Mouse (Mus musculus): ENCODE measurements at regions not wholly inside any gene's neighbourhood (a gene's known extent, or its start where the extent isn't known, plus 50 kb on each side); places are given as distances from the start of the nearest gene placed in this dataset.

DNA sequence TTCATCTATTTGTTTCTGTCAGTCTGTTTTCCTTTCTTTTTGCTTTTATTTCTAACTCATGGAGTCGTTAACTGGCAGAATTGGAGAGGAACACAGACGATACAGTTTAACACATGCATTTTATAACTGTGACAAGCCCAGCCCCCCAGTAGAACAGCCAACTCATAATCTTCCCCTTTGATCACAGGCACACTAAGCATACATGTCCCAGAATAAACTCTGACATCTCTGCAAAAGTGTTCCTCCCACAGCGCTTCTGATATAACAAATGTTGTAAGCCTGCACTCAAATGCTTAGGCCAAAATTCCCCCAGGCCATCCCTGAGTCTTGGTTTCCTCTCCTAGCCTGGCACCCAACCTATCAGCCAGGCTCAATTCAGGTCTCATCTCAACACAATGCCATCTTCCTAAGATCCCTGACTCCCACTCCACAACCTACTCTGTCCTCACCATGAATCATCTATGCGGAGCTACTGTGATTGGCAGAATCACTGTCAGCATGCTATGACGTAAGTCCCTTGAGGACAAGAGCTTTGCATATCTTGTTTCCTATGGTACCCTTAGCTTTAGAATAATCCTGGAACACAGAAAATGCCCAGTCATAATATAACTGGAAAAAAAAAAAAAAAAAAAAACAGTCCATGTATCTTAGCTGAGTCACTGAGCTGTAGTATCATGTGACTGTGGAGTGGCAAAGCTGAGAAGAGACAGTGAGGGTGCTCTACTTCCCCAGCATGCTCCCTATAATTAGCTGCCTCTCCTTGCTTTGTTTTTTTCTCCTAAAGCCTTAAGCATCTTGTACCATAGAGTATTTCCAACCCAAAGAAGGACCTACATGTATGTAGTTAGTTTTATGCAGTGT lies 146.7 kb downstream of the Plk2 start:
- no peak for DNase-seq

DNA sequence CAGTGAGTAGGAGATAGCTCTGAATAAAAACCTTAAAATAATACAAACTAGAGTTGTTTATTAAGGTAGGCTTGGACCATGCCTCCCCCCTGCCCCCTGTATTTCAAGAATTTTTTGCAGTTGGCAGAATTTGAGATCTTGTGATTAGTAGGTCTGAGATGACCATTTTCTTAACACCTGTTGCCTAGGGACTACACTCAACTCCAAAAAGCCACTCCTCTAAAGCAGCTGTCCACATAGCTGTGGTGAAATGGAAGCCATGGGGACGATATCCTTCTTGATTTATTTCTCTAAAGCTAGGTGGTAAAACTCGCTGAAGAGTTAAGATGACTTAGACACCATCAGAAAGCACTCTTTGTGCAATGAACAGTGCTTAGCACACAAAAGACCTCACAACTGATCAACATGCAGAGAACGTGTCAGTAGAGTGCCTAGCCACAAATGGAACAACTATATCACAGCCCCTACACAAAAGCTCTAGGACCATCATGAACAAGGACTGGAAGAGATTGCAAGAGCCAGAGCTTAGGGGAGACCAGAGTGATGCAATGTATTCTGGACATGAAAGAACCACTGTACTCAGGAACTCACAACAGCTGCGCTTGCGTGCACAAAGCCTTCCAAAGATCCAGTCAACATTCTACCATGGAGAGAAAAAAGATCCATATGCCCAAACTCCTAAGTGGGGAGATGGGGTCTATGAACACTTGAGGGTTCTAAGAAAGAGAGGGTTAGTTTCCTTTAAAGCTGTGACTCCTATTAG lies 147.6 kb downstream of the Plk2 start:
- DNase-seq, result no peak

DNA sequence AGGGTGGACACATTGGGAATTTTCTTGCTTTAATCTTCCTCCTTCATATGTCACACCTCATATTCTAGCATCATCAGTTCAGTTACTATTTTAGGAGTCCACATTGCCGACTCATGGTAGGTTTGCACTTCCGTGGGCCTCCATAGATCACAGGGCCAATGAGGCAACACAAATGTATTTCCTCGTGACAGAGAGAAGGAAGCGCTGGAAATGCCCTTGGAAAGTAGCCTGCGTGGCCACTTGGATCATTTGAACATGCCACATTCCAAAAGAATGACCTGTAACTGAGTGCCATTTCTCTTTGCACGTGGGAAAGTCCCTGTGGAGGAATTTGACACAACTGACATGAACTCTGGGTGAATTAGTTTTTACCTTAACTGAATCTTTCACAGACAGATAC lies 150.6 kb downstream of the Plk2 start:
- no peak for DNase-seq

DNA sequence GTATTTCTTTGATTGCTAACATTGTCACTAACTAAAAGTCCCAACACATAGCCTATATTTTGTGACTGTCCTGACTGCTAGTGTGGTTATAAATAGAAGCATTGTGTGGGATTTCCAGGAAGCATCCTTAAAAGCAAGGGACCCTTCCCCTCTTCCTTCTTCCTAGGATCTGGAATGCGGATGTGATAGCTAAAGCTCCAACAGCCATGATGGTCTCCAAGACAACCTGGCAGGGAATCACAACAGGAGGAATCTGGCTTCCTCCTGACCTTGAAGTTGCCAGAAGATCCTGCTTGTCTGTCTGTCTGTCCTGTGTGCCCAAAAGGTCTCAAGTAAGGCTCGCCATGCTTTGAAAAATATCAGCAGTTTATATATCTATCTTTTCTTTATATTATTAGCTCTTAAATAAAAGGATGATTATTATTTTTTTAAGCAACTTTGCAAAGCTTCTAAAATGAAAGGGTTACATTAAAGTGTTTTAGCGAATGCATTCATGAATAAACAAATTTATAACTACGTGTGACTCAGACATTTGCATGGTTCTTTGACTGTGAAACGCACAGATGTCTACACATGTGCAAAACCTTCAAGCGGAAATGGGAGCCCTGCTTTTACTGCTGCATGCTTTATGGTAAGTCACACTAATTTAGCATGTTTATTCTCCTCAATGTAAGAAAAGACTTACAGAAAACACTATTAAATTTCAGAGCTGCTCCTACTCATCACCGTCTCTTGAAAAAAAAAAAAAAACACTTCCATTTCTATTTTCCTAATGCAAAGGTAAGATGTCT lies 160.9 kb downstream of the Plk2 start:
- no peak for DNase-seq

DNA sequence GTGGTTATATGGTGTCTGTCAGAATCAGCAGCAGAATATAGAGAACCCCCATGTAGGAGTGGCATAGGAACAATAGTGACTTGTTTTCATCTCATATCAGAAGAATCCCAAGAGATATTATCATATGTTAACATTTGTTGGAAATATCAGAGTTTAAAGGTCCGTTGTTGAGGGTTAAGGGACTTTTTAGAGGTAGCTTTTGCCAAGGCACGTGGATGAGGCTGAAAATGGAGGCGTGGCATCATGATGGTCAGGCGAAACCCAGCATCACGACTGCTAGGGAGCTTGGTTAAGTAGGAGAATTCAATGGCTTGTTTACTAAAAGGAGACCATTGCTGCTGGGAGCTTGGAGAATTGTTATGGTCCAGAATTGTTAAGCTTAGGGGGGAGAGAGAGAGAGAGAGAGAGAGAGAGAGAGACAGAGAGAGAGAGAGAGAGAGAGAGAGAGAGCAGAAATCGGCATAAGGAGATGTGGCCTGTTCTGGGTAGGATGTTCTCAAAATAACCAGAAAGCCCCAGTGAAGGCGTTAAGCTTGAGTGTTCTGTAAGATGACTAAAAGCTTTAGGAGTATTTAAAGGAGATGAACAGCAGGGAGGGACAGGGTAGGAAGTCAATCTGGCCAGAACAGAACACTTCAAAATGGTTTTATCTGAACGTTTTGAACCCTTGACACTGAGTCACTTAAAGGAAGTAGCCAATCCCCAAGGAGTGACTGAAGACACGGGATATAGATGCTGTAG lies 161.7 kb downstream of the Plk2 start:
- DNase-seq, result no peak

DNA sequence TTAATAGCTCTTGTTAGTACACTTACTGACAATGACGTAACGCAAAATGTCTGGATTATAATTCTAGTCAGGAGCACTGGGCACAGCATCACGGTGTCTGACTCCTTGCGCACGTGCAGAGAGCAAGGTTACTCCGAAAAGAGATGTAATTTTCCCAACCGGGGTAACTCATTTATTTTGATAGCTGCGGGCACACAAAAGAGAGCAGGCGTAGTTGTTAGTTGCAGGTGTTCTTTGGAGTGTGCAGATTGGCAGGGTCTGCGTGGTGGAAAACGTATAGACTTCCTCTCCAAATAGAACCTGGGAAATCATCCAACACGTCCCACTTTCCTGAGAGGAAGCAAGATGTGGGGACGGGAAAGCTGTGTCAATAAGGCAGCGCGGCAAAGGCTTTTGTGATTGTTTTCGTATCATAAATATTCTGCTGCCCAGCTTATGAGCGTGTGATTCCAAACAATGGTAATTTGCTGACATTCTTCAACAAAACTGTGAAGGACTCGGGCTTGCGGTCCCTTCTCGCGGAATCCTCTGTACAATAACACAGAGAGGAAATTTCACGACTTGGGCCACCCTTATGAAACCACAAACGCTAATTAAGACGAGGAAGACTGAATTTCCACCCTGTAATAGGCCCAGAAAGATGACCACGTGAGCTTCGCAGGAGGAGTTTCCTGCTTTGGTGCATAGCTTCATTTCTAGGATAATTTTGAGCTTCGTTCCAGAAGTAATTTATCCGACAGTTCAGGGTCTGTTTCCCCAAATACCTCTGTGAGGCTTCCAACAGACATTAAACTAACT lies 163.3 kb downstream of the Plk2 start:
- no peak for DNase-seq

DNA sequence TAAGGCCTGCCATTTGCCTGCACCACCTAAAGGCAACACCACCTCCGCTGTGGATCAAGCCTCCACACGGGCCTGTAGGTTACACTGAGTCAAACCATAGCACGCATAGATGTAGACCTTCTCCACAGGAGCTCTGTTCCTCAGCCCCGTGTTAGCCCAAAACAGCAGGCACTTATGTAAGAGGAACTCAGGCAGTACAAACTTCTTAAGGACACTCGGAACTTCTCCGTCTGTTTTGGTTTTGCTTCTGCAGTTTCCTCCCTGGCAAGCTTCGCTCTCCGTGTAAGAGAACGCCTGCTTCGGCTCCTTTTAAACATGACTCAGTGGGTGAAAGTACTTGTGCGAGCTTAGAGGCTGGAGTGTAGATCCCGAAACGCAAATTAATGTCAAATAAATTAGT lies 165.7 kb downstream of the Plk2 start:
- no peak for DNase-seq

DNA sequence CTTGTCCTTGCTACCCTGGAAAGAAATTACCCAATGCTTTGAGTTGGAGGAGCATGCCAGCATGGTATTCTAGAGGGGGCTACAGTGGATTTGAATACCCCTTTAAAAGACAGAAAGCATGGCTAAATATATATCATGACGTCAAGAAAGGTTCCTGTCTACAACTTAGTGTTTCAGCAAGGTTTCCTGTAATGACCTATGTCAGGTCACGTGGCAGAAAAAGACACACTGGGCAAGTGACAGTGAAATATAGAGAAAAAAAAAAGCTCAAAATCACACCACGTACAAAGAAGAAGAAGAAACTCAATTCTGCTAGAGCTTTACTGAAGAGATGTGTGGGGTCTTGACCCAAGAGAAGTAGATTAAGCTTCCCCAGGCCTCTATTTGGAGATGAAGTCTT lies 167.7 kb downstream of the Plk2 start:
- DNase-seq, result no peak

DNA sequence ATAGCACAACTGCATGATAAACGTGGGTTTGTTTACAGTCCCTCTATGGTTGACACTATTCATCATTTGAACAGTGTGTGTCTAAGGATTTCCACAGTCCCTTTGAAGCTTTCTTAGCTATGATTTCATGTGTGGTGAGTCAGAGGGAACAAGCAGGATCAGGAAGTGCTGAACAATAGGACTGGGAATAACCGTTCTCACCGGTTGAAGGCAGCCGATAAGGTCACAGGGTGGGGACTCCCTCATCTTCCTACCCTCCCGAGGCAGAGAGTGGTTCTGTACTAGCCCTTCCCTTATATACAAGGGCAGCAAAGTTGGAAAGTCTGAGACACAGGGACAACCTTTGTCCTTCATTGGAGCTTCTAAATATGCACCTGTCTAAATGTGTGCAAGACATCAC lies 168.1 kb downstream of the Plk2 start:
- DNase-seq, result no peak

DNA sequence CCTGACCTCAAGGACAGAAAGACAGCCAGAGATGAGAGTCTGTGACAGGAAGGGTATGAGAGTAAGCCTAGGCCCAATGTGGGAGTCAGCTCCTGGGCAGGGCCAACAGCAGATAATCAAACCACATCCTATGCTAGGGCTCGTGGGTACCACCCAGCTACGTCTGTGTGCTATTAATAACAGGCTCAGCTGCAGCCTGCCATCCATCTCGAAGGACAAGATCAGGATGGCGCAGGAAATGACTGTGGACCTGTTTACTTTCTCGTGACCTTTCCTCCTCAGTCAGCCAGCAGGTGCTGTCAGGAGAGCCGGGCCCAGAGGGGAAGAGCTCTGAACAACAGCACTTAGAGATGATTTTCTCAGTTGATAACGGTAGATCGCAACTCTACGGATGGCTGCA lies 169.1 kb downstream of the Plk2 start:
- DNase-seq, result no peak

DNA sequence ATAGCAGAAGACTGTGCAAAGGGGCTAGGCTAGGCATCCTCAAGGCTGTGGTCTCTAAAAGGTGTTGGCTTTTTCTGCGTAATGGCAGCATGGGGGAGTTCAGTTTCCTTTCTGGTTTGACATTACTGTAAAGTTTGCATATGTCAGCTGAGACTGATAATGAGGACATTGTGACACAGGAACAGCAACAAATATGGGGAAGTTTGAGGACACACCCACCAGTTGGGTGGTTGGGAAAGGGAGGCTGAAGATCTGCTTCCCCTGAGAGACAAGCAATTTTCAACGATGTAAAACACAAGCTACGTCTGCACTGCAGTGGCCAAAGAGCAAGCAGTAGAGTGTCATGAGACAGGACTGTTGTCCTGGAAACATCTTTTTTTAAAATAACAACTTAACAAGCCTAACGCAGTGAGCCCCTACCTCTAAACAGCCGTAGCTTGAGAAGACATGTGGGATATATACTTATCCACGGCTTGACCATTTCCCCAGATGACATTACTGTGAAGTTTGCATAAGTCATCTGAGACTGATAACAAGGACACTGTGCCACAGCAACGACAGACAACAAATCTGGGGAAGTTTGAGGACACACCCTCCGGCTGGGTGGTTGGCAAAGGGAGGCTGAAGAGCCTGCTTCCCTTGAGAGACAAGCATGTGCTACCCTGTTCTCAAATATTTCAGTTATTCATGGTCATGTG lies 173.8 kb downstream of the Plk2 start:
- DNase-seq, result no peak

DNA sequence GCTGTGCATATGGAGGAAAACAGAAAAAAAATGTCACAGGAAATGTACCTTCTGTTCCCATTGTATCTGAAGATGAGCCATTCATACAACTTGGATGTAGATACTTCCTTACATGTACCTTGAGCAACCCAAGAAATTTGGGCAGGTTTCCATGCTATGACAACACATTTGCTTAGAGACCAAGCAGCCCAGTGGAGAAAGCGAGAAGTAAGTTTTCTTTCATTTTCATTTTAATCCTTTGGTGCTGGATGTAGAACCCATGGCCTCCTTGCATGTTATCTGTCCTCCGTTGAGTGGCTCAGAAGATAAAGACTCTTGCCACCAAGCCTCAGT lies 174.3 kb downstream of the Plk2 start:
- DNase-seq, result no peak

DNA sequence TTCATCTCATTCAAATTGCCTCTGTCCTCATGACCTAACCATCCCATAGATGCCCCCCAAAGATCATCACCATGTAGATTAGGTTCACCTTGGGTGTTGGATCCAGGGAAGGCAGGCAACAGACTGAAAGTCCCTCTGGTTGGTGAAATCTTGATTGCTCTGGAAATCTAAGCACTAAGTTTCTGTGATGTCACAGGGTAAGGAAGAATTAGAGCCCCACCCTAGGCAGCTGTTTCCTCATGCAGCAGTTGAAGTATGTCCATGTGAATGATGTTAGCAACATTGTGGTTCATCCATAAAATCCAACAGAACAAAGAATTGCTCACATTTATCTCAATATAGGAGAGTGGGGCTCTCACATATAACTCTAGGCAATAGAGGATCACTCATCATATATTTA lies 175.5 kb downstream of the Plk2 start:
- DNase-seq, result no peak

DNA sequence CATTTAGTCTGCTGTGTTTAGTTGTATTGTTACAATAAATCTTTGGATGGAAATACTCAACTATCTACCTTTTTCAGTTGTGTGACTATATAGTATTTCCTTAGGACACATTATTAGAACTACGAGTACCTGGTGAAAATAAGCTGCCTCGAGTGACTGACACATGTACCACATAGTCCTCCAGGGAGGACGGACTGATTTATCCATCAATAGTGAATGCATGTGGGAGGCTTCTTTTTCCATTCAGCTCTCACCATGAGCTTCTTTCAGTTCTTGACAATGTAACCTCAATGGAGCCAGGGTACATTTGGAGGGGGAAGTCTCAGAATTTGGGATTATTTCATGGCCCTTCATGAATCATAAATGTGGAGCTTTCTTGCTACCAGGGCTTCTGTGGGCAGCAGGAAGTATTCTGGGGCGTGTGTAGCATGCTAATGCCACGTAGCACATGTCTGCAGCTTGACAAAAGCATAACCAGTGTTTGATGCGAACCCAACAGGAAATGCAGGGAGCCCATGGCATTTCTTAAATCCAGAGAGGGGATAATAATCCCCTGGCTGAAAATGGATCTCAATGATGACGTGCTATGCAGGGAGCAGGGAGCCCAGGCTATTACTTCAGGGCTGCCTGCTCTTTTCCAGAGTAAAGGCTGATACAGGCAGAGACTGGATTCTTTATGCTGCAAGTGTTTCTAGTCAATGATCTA lies 178.7 kb downstream of the Plk2 start:
- DNase-seq, result no peak

DNA sequence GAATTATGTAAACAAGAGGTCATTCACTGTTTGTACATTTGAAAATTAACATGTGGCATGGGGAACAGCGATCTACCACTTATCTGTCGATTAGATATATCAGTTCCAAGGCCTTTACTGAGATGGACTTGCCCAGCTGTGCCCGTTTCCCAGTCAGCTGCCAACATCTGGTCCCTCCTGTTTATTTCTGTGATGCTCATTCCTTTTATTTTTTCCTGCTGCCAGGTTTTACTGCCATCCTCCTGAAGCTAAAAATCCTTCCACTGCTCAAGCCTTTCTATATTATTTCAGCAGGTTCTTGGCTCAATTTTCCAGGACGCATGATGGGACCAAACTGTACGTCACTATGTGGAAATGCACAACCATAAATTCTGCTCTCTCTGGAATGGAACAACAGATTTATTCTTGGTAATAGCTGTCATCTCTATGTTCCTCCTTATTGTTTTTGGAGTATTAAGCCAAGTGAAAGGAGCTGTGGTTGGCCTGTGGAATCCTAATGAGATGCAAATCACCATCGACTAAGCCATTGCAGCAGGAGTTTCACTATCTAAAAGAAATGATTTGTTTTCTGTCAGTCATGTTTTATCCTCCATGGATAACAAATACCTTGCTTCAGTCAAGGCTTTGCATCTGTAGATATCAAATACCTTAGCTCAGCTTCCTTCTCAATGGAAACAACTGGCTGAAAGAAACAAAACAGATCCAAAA lies 180.1 kb downstream of the Plk2 start:
- DNase-seq, result no peak

DNA sequence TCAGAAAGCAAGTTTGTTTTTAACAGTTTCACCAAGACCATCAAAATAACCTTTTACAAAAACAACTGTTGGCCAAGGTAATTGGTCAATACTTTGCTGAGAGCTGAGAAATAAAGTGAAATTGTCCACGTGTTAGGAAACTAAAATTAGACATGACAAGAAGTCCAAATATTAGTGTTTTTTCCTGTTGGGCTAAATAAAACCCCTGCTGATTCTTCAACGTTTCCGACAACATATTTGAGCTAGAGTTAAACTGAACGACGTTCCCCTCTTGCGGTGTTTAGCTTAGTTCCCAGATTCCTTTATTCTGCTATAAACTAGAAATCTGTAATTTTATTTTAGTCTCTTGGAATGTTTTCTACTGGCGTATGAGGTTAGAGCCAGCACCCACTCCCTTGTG lies 183.3 kb downstream of the Plk2 start:
- no peak for DNase-seq

DNA sequence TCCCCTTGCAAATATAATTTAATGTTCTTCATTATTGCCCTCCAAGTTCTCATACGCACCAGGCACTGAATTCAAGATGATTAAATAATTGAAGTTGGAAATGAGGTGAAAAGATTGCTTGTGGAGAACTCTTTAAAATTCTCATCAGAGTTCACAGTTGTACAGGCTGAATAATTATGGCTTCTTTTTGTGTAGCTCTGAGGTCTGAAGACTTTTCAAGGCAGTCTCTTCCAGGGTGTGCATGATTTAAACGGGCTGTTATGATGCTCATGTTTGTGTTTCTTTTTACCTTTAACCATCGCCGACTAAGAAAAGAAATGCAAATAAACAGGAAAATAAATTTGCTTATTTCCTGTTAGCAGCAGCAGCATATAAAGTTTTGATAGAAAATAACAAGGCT lies 185.3 kb downstream of the Plk2 start:
- no peak for DNase-seq

DNA sequence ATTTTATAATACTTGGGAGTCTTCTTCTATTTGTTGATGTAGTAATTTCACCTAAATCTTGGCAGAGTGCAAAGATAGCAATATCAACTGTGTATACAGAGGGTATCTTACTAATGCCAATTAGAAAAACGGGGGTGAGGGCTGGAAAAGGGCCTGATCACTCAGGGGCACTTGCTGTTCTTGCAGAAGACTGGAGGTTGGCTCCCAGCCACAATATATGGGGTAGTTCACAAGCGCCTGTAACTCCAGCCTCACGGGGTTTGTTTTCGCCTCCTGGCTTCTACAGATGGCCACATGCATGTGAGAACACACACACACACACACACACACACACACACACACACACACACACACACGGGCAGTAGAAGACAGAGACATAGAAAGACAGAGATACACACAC lies 185.7 kb downstream of the Plk2 start:
- no peak for DNase-seq

DNA sequence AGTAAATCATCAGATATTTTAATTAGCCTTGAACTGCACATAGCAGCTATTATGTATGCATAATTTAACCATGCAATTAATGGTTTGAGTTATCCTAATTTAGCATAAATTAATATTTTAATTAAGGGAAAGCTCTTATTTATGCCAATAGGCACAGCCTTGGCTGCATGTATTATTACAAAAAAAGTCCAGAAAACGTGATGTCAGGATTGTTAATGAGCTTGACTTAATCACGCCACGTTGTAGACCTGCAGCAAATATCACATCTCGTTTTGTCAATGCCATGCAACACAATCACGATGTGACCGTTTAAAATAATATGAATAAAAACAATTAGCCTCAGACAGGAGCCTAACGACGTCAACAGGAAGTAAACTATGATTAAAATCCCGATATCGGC lies 189.9 kb downstream of the Plk2 start:
- DNase-seq, result no peak

DNA sequence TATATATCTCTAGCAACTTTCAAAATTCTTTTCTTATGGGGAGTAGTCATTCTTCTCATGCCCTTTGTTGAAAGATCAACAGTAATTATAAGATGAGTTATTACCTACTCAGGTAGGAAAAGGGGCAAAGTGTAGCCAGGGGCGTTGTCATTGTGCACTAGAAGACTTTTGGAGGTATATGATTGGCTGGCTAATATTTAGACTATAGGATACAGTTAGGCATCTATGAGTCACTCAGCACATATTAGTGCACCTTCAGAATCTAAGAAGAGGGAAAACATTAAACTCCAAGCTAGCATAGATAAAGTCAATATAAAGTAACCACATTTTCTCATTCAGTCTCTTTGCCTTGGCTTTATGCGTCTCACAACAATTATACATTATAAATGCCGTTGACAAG lies 199.8 kb downstream of the Plk2 start:
- no peak for DNase-seq
